Mouse (Mus musculus) retina, postnatal 7 days (tissue): ENCODE data around the gene Kdelr3.

ENCODE experiments used
- DNase-seq: peaks from one replicate; pipeline ENCODE4 v3.0.0-alpha.2; 2012; ENCODE audit warnings: low read depth, low spot score

The Kdelr3 gene

GRCm38 (mm10) chr15:79511553-79512320 lies 4.5 kb upstream of the Kdelr3 start:
- peak; percentile 73 for DNase-seq

DNA sequence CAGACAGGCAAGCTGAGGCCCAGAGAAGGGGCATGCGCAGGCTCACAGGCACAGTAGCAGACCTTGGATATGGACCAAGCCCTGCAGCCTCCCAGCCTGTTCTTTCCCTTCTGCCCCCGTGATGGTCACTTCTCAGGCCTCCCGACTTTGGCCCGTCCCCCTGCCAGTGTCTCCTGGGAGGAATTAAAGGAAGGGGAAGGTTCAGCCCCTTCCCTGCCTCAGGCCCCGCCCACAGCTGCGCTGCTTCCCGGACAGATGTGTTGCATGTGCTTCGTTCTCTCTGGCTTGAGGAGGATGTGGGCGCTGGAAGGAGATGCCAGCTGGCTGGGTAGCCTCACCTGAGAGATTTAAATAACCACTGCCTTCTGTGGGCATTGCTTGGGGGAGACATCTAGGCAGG lies 2.3 kb upstream of the Kdelr3 start:
- no peak for DNase-seq

DNA sequence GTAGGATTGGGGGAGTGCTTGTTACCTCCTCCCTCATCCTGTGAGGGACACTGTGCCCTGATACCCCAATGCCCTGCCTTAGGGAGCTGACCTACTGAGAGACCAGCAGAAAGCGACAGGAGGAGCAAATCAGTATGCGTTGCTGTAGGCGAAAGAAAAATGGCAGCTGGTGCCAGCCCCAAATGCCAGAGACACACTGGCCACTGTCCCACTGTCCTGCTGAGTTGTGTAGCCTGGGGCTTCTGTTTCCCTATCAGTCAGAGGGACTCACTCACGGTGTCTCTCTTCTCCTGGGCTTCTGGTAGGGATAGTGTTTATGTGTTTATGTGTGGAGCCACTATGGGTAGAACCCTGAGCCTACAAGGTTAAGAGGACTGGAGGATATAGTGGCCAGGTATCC lies 1.5 kb downstream of the Kdelr3 start:
- no peak for DNase-seq

DNA sequence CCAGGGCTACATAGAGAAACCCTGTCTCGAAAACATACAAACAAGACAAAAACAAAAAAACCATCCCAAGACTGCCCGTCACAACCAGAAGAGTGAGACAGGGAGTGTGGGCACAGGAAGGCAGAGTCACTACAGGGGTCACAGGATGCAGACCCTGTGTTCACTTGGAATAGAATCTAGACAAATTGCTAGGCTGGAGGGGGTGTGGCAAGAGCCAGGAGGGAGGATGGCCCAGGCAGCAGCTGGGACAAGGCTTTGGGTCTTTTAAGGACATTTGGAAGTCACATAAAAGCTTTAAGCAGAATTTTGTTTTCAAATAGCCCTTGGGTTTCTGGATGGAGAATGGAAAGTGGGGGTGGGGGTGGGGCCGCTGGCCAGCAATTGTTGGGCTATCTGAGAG lies 2.4 kb downstream of the Kdelr3 start:
- DNase-seq = no peak

DNA sequence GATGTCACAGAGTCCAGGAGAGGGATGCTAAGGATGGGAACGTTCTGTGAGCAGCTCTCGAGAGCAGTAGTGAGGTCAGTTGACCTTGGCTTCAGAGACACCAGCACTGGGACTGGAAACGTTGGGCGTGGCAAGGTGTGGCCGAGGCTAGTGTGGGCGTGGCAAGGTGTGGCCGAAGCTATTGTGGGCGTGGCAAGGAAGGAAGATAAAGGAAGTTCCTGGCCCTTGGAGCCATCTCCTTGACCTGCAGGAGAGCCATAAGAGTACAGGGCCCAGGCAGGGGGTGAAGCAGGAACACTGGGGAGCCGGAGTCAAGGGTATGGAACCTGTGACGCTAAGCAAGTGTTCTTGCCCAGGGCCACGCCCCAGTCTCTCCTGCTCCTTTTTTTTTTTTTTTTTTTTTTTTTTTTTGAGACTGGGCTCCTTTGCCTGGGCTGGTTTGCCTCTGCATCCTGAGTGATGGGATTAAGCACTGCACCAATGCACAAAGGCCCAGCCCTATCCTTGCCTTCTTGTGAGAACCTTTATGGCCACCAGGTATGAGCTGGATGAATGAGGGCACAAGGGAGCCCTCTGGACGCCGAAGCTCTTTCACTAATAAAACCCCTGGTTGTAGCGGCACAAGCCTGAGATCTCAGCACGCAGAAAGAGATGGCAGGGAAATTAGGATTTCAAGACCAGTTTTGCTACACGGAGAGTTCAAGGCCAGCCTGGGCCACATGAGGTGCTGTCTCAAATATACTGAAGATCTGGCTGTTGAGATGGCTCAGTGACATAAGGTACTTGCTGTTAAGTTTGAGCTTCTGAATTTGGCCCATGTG lies 3.4 kb downstream of the Kdelr3 start:
- no peak for DNase-seq

GRCm38 (mm10) chr15:79525564-79525963 lies 9.4 kb downstream of the Kdelr3 start:
- DNase-seq = no peak

DNA sequence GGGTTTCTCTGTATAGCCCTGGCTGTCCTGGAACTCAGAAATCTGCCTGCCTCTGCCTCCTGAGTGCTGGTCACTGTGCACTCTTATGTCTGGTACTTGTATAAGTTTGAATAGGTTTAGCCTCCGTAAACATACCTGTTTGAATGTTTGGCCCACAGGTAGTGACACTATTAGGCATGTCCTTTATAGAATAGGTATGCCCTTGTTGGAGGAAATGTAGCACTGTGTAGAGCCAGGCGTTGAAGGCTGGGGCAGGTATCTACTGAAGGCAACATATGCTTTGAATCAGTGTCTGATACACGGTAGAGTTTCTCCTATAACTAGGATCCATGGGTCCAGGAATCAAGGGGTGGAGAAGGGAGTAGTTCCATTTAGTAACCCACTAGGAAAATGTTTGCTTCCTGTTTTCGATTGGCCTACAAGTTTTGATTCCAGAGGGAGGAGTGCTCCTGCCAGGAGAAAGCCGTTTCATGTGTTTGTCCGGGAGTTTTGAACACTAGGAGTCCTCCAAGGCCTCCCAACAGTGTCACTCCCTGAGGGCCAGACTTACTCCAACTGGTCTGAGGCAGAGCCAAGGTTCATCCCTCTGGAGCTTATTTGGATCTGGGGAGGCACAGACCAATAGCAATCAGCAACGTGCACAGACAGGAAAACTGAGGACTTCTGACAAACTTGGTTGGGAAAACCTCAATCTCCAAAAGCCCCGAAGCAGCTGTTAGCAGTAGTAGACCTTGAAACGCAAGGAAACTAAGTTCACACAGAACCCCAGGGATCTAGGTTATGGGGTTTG lies 10.0 kb downstream of the Kdelr3 start:
- DNase-seq = no peak

- no peak for DNase-seq
These were observed 11.0 kb downstream of the Kdelr3 start for GRCm38 (mm10) chr15:79527192-79527591.

- peak; percentile 52 for DNase-seq
These were observed 11.9 kb downstream of the Kdelr3 start for GRCm38 (mm10) chr15:79527991-79528639.

- no peak for DNase-seq
These were observed 13.7 kb downstream of the Kdelr3 start for GRCm38 (mm10) chr15:79529935-79530334.

DNA sequence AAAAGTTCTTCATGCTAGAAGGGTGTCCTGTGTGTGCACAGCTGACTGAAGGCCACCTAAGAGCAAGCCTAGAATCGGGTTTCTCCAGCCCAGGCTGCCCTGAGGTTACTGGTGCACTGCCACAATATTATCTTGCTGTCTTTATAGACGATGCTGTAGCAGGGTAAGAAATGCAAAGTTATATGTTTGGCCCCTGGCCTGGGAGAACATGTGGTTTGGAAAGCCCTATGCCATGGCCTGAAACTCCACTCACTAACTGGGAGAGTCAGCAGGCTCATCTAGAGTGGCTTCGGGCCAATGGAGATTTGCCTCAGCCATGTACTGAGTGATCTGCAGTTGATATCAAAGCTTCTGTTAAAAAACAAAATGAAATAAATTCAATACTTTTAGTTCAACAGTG lies 17.6 kb downstream of the Kdelr3 start:
- no peak for DNase-seq

DNA sequence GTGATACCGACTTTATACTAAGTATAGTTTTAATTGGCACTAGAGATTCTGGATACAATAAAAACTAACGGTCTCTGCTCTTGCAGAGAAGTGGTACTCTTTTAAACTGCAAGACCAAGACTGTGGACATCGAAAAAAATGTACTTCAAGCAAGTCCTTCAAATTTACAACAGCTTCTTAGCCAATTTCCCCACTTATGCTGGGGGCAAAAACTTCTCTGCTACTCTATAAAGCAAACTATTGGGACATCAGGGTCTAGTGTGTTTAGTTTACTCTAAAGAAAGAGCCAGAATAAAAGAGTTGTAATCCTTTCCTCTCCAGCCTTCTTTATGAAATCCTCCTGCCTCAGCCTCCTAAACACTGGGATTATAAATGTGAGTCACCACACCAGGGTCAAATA lies 27.8 kb downstream of the Kdelr3 start:
- no peak for DNase-seq

DNA sequence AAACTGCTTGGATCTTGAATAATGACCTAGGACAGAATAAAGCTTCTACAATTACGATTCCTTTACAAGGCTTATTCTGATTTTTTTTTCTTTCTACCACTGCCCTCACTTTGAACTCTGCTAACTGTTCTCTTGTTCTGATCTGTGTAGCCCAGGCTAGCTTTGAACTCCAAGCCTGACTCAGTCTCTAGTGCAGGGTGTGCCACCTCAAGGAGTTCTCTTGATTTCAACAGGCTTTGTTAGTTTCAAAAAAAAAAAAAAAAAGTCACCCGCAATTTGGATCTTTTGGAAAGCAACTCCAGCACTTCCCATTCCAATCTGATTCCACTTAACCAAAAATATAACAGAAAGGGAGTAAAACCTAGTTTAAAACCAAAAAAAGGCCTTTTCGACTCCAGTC lies 29.3 kb downstream of the Kdelr3 start:
- no peak for DNase-seq

DNA sequence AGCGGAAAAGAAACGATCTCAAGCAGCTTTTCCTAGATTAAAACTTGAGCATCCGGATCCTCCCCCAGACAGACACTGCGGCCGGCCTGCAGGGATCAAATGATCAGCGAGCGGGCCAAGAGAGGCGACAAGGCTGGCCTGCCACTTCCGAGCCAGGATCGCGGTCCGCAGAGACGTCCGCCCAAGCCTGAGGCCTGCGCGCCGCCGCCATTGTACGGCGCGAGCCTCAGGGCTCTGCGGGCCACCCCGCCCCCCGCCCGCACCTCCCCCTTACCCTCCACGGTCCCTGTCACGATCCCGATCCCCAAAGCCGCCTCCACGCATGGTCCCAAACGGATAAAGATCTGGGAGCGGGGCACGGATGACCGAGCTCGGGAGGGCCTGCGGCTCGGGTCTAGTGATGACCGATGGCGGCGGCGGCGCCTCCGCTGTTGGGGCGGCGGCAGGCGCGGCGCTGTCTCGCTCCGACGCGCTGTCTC lies 29.7 kb downstream of the Kdelr3 start:
- no peak for DNase-seq

DNA sequence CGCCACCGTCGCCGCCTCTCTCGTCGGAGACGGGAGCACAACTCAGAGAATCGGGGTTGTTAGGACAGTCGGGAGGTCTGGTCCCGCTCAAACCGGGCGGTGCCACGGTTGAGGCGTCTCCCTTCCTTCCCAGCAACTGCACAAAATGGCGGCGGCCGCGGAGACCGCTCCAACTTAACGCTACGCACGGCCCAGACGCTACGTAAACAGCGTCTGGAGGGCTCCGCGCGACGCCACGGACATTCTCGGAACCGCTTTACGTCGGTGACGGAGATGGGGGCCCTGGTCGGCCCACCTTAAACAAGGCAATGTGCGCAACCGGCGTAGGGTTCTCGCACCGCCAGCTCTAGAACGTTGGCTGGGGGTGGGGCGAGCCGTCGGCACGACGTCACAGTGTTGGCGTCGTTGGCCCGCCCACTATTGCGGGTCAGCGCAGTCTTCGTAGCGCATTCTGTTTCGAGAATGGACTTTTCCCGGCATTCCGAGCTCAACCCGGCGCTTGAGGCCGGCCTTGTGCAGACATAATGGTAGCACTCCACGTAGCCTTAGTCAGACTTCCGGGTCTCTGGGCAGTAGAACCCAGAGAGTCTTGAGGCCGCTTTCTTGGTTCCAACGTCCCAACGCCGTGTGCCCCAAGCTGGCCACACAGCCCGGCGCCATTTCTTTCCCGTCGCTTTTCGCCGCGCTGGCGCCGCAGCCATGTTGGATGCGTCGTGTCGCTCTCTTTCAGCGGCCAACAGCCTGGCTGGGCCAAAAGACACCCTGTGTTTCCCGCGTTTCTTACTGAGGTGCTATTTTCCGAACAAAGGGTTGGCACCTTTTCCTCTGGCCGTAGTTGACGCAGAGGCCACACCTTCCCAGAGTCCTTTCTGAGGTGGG lies 30.4 kb downstream of the Kdelr3 start, which contains the start of gene Ddx17:
Ddx17 (minus strand) TSS at position 332 of the 879 bp plus-strand sequence.
- DNase-seq = peak; percentile 98

DNA sequence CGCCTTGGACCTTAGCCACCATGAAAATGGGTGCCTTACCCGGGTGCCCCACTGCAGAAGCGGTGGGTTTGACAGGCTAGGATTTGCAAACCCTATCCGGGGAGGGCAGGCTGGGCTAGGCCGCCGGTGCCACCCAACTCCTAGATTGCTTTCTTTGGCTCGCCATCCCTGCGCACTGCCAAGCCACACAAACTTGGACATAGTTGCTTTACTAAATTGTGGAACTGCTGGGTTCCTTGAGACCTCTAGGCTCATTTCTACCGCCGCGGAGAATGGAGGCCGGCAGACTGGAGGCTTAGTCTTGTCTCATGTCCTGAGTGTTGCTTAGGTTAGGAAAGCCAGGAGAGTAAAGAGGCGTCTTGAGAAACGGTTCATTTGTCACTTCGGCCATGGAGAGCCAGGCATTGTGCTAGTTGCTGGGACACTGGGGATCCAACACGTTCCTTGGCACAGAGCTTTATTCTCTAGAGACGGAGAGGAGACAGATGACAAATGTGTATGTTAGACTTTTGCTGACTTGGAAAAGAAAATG lies 31.1 kb downstream of the Kdelr3 start:
- DNase-seq = no peak

DNA sequence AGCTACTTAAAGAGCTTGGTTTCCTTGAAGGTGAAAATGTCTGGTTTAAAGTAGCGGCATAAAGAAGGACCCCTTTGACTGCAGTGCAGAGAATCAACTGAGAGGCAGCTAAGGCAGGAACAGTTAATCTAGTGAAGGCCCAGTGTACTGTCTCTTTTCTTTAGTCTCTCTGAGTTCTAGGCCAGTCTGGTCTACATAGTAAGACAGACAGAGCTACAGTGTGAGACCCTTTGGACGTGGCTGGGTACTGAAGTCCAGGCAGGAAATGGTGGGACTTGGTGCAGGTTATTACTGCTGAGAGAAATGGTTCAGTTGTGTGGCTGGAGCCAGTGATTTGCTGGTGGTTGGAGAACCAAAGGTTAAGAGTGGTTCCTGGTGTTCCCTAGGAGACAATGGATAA lies 32.0 kb downstream of the Kdelr3 start:
- DNase-seq = no peak

DNA sequence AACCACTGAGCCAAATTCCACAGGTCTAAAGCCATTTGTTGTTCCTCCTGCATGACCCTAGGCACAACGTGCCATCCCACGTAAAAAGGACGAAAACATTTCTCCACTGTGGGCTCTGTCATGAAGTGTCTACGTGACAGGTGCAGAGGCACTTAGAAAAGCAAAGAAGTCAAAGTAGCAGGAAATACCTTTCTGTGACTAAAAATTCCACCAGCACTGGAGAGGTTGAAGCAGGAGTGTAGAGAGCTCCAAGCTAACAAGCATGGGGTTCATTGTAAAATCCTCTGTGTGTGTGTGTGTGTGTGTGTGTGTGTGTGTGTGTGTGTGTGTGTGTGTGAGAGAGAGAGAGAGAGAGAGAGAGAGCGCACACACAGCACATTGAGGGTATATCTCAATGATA lies 36.4 kb downstream of the Kdelr3 start:
- DNase-seq = no peak

DNA sequence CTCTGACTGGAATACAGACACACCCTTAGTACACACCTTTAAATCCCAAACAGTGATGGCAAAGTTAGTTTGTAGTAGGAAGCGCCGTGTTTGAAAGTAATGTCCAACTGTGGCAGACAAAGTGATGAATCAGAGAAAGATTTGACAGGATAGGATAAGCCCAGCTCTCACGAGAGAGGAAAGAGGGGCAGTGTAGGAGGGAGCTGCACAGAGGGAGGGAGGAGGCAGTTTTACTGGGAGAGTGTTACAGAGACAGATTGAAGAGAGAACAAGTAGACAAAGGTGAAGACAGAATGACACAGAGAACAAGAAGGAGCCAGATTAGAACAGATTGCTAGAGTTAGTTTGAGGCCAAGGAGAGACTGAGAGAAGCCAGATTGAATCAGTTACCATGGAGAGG lies 43.4 kb downstream of the Kdelr3 start:
- DNase-seq = no peak

DNA sequence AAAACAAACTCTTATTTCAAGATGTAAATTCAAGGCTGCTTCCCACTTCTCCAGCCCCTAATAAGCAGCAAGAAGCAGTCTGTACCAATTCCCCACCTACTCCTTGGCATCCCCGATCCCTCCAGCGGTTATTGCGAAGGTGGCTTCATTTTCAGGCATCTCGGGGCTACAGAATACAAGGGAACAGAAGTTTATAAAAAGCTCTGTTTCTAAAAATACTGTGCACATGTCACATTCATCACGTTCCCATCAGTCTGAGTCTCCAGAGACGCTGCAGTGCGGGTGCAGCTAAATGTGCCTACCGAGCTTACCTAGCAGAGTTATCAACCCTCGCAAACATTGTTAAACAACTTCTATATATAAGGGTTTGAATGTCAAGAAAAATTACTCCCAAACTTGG lies 46.2 kb downstream of the Kdelr3 start:
- DNase-seq = no peak
